Mouse (Mus musculus) small intestine, adult 2 months (tissue): ENCODE measurements at regions not wholly inside any gene's neighbourhood (a gene's known extent, or its start where the extent isn't known, plus 50 kb on each side); places are given as distances from the start of the nearest gene placed in this dataset.
A peak's percentile ranks its signal among the peaks of the same experiment; 100 is the strongest.

Experiments
- H3K27ac ChIP-seq: fragments of 200-500 bp; 2 replicates; pipeline ENCODE4 v1.5.1; 2012; ENCODE audit warnings: low read depth, low read length, control low read depth, inconsistent platforms; ENCODE audit not compliant: insufficient read depth
- H3K27me3 ChIP-seq: fragments of 200-500 bp; 2 replicates; pipeline ENCODE4 v1.6.1; 2012; ENCODE audit warnings: mild to moderate bottlenecking, moderate library complexity, low read length, inconsistent platforms; ENCODE audit not compliant: control insufficient read depth, insufficient read depth
- H3K36me3 ChIP-seq: fragments of 200-500 bp; 2 replicates; pipeline ENCODE4 v1.6.1; 2012; ENCODE audit warnings: mild to moderate bottlenecking, low read length, control low read depth, inconsistent platforms; ENCODE audit not compliant: control insufficient read depth, insufficient read depth
- H3K4me1 ChIP-seq: fragments of 200-500 bp; 2 replicates; pipeline ENCODE4 v1.6.1; 2012; ENCODE audit warnings: low read length, inconsistent platforms, mixed read lengths; ENCODE audit not compliant: control insufficient read depth, insufficient read depth, insufficient read length
- H3K4me3 ChIP-seq: fragments of 200-500 bp; 2 replicates; pipeline ENCODE4 v1.5.1; 2012; ENCODE audit warnings: low read depth, mild to moderate bottlenecking, control low read depth, inconsistent platforms, low read length, moderate library complexity
- CTCF ChIP-seq: fragments of 200-500 bp; IDR thresholded peaks from 2 replicates; pipeline ENCODE4 v1.5.1; 2012; ENCODE audit warnings: low read depth, mild to moderate bottlenecking, control low read depth, inconsistent platforms, low read length, moderate library complexity, mixed read lengths; ENCODE audit not compliant: insufficient replicate concordance, insufficient read length; ENCODE audit errors: extremely low read depth
- POLR2A ChIP-seq: fragments of 200-500 bp; IDR thresholded peaks from 2 replicates; pipeline ENCODE4 v1.6.1; 2012; ENCODE audit warnings: low read depth, mild to moderate bottlenecking, control low read depth, inconsistent platforms, low read length, moderate library complexity
- WGBS: fragments of 180-500 bp; shearing (Covaris S2); methylation state at CpG from one replicate; pipeline ENCODE4 v1.1.7; 2018; 5-methylcytosine and 5-hydroxymethylcytosine counted together

DNA sequence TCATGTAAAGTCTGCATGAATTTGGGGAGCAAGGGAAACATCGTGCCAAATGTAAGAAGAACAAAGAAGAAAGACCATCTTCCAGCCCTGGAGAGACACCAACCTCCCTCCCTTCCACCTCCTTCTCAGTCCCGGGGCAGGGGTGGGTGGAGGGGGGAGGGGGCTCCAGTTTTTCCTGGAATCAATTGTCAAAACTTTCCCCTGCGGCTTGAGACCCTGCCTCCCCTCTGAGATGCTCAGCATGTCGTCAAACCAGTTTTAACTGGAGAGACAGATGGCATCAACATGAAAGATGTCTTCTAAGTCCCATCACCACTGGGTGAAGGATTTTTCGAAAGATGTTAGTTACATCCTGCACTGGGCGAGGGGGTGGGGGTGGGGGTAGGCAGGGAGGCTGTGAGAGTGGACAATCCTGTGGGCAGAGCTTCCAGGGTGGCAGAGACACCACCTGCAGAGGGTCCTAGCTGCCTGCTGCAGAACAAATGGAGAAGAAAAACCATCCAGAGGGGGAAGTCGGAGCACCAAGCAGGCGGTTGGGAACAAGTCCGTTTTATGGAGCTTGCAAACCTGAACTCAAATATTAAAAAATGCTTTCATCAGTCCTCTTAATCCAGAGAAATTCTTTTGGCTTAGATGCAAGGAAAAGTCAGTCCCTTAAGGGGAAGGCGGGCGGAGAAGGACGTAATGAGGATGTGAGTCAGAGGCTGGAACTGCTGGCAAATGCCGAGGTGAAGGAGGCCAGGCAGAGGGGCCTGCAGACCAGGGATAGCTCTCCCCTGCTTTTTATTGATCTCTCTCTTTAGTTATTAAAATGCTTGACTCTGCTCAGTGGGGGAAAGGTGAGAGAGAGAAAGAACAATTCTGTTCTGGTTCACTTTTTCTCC, 157.6 kb downstream of the Gas1 start:
- TF ChIP-seq CTCF (no peak), POLR2A (no peak)
- Histone ChIP-seq H3K36me3 (no peaks in the 10 kb centered on the region), H3K27ac (no peak overlapping the region), H3K27me3 (no peaks in the 10 kb centered on the region), H3K4me3 (no peak overlapping the region), H3K4me1 (no peaks in the 10 kb centered on the region)
- 28% methylated on average over 13 of the region's 13 CpGs for WGBS

DNA sequence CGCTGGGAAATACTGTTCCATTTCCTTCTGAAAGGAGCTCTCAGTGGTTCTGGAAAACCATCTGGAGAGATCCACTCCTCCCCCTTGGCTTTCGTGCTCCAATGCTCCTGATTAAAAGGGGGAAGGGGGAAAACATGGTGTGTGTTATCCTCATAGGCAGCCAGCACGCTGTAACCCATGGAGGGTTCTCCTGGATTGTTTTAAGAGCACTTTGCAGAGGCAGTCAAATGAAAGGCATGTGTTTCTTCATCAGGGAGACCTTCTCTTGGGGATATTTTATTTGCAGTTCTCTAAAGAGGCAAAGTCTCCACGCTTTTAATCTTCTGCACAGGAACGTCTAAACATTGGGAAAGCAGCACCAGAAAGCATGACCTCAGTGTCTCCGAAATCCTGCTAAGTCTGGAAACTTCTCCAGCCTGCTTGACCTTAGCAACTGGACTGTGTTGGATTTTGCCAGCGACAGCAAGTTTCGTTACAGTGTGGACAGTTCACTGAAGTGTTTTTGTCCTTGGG, 161.3 kb downstream of the Gas1 start:
- Histone ChIP-seq H3K4me1 (no peaks in the 10 kb centered on the region), H3K27ac (peak overlapping the region; percentile 22), H3K27me3 (no peaks in the 10 kb centered on the region), H3K4me3 (no peak overlapping the region), H3K36me3 (no peaks in the 10 kb centered on the region)
- 66% methylated on average over 8 of the region's 8 CpGs for WGBS
- TF ChIP-seq CTCF: no peak
- TF ChIP-seq POLR2A: no peak

DNA sequence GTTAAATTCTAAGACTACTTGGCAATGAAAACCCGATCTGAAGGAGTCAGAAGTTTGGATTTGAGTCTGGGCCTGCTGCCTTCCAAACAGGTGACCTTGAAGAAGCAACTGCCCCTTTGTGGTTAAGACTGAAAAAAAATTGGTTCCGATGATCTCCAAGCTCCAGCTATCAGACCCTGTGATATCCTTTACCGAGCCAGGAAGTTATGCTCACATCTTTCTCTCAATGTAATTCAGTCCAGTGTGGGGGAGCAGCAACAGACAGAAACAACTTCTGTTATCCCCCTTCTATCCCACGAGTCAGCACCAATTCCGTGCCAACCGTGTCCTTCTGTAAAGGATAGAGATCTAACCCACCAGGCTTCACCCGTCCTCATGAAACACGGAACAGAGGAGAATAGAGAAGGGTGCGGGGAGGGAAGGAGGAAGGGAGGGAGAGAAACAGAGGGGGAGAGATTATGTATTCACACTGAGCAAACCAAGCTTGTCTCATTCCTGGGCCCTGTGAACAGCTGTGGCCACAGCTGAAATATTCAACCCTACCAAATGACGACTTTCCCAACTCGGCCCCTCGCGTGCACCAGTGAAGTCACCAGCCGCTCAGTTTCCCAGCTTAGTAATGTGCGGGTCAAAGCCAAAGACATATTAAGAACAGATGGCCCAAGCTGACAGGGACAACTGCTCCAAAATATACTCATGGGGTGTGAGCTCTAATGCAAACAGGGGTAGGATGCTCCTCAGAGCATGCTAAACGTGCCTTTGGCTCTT, 164.9 kb downstream of the Gas1 start:
- WGBS: 82% methylated on average over 16 of the region's 16 CpGs
- no peaks in the 10 kb centered on the region for H3K36me3 ChIP-seq
- no peak overlapping the region for H3K27ac ChIP-seq
- TF ChIP-seq POLR2A (no peak), CTCF (no peak)
- no peak overlapping the region for H3K4me3 ChIP-seq
- H3K27me3 ChIP-seq: no peaks in the 10 kb centered on the region
- H3K4me1 ChIP-seq: 0 out of 2 replicates have a peak, but pooled peaks cover 2% of the 10 kb centered on the region

DNA sequence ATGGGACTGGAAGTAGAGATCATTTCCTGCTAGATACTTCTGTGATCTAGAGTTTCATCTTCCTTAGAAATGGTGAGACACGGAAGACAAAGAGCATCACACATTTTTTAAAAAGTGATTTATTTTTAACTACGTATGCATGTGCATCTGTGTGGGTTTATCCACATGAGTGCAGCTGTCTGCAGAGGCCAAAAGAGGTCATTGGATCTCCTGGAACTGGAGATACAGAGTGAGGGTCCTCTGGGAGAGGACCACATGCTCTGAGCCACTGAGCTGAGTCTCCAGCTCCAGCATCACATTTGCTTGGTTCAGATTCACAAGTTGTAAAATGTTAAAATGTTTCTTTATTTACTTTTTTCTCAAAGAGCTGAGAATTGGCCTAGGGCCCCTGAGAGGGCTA, 166.1 kb downstream of the Gas1 start:
- Histone ChIP-seq H3K4me1 (0 out of 2 replicates have a peak, but pooled peaks cover 2% of the 10 kb centered on the region), H3K4me3 (no peak overlapping the region), H3K27me3 (no peaks in the 10 kb centered on the region), H3K27ac (no peak overlapping the region), H3K36me3 (no peaks in the 10 kb centered on the region)
- TF ChIP-seq CTCF (no peak), POLR2A (no peak)
- 89% methylated on average over 2 of the region's 2 CpGs for WGBS

DNA sequence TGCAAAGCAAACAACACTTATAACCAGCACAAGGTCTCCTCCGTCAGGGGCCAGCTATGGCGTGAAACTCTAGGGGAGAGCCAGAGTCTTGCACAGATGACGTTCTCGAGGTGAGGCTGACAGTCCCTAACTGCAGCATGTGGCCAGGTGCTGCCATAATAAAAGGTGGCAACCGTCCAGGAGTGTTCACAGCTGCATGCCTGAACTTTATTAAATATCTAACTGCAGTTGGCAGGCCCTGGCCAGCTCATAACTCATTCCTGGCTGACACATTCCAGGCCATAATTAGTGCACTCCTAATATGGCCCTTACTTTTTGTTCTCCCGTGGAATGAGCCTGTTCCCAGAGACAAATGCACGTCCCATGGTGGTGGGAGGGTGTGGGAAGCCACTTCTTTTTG, 169.6 kb downstream of the Gas1 start:
- no peak overlapping the region for H3K27ac ChIP-seq
- H3K4me3 ChIP-seq: no peak overlapping the region
- H3K27me3 ChIP-seq: no peaks in the 10 kb centered on the region
- no peaks in the 10 kb centered on the region for H3K36me3 ChIP-seq
- H3K4me1 ChIP-seq: 0 out of 2 replicates have a peak, but pooled peaks cover 2% of the 10 kb centered on the region
- 10% methylated on average over 7 of the region's 7 CpGs for WGBS
- TF ChIP-seq POLR2A (no peak), CTCF (no peak)

DNA sequence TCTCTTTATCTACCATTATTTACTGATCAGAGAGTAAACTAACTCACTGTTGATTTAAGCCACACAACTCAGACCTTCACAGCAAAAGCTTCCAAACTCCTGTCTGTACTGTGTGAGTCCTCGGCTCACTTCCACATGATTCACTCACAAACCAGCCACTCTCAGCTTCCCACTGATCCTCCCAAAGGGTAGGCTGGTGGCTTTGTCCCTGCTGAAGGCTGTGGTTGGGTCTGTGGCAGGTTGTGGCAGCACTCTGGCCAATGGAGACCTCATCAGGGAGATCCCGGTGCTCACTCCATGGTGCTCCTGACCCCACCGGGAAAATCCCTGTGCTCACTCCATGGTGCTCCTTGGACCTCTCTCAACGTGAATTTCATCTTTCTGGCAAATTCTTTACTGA, 170.1 kb downstream of the Gas1 start:
- Histone ChIP-seq H3K27me3 (no peaks in the 10 kb centered on the region), H3K27ac (no peak overlapping the region), H3K36me3 (no peaks in the 10 kb centered on the region), H3K4me3 (no peak overlapping the region), H3K4me1 (0 out of 2 replicates have a peak, but pooled peaks cover 2% of the 10 kb centered on the region)
- 43% methylated on average over 4 of the region's 4 CpGs for WGBS
- TF ChIP-seq CTCF: no peak
- no peak for TF ChIP-seq POLR2A

DNA sequence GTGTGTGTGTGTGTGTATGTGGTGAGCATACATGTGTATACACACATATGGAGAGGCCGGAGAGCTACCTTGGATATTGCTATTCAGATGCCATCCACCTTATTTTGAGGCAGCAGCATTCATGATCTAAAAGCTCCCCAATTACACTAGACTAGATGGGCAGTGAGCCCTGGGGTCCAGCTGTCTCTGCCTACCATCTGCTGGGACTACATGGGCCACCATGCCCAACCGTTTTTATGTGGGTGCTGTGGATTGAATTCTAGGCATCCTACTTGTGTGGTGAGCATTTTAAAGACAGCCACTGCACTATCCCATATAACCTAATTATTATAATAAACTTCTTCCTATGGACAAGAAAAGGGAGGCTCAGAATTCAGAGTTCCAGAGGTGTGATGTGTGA, 172.6 kb downstream of the Gas1 start:
- TF ChIP-seq POLR2A (no peak), CTCF (no peak)
- WGBS: 94% methylated on average over 2 of the region's 2 CpGs
- no peak overlapping the region for H3K4me3 ChIP-seq
- H3K27me3 ChIP-seq: no peaks in the 10 kb centered on the region
- H3K4me1 ChIP-seq: 0 out of 2 replicates have a peak, but pooled peaks cover 2% of the 10 kb centered on the region
- no peaks in the 10 kb centered on the region for H3K36me3 ChIP-seq
- no peak overlapping the region for H3K27ac ChIP-seq
